Mouse (Mus musculus): ENCODE measurements around the gene Ppp1r12a. TPM values are rescaled to one million over a fixed set of nuclear protein-coding genes. Genes with fewer than 3 reads are reported as not detected.

Ppp1r12a gene
- total RNA-seq, 2 experiments from 2014 or later = 134 to 136 TPM

DNA sequence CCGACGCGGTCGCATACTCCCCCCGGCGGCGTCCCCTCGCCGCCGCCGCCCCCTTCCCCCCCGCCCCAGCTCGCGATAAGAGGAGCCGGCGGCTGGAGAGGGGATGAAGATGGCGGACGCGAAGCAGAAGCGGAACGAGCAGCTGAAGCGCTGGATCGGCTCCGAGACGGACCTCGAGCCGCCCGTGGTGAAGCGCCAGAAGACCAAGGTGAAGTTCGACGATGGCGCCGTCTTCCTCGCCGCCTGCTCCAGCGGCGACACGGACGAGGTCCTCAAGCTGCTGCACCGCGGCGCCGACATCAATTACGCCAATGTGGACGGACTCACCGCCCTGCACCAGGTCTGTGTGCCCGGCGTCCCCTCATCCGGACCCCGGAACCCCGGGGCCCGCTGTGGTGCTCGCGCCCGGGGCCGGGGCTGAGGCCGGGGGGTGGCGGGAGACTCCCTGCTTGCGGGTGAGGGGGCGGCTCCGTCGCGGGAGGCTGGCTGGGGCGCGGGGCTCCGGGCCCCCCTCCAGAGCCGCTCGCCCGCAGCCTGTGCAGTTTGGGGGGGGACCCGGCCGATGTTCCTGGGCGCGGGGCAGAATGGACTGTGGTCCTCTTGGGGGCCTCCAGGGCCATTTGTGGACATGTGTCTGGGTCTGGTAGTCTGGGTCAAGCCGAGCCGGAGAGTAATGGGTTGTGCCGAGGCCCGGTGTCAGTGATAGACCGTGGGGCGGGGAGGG, 466 bp downstream of the Ppp1r12a start:
- DNase-seq = peak in 1 of 2 experiments; percentile 59

DNA sequence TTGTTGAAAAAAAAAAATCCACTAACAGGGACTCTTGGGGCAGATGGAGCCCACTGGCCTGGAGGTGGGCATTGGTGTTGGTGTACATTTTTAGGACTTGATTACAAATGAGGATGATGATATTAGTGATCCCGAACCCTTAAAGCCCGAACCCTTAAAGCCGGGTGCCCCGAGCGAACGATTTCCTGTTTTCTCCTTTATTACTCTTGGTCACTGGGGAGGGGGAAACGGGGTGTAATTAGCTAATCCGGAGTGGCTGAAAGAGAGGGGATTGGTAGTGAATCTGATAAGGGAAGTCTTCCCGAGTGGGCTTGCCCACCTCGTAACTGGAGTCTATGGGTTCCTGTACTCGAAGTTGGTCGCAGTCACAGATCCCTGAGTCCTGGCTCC, 1.0 kb downstream of the Ppp1r12a start:
- DNase-seq = peak in 1 of 2 experiments; percentile 7

DNA sequence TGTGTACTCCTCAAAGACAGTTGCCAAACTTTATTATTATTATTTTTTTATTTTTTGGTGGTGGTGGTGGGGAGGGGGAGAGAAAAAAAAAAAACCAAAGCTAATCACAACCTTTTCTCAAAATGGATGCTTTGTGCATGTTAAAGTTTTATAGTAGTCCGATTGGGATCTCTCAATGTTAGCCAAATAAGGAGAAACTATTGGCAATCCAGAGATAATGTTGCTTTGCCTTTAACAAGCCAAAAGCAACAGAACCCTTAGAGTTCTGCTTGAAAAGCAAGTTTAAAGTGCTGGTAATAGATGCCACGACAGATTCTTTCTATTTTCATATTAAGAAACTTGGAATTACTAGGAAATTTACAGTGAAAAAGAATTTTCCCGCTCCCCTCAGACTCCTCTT, 1.5 kb downstream of the Ppp1r12a start:
- DNase-seq = no peak

DNA sequence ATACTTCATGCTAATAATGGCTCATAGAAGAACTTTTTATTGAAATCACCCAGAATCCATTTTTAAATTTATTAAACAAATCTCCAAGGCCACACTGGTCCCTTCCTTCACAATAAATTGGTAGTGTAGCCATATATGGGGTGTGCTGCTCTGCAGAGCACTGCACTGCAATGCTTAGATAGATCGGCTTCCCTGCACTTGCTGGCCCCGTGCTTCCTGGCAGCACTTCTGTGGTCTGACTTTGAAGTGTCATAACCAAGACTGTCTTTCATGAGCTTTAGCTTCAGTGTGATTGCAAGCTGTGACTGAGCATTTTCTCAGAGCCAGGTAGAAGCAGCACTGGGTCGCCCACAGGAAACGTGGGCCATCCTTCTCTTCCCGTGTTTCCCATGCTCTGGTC, 5.8 kb downstream of the Ppp1r12a start:
- no peak for DNase-seq

DNA sequence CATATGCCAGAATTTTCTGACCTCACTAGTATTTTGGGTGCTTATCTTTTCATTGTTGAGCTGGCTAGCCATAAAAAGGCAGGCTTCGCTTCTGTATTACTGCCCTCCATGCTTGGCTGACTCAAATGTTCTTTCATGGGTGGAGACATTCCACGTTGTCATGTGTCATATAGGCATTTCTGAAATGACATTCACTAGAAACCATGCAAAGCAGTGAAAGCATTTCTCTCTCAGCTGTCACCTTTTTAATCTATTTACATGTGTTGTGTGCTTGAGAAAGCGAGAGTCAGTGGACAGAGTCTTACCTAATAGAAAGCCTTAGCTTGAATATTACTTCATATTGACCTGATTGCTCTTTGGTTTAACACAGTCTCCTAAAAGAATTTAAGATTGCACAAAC, 8.8 kb downstream of the Ppp1r12a start:
- DNase-seq = no peak

DNA sequence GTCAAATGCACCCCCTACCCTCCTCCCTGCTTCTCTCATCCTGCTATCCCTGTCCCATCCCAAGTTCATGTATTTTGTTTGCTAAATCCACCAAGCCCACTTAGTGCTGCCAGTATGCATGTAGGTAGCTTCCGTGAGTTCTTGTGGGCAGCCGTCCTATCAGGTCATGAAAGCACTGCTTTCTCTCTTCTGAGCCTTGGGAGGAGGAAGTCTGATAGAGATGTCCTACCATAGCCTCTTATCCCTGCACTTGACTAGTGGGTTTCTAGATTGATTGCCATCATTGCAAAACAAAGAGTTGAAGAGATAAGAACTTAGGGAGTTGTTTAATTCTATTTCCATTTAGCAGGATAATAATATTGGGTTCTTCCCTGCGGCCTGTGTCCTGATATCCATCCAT, 9.6 kb downstream of the Ppp1r12a start:
- DNase-seq = no peak

DNA sequence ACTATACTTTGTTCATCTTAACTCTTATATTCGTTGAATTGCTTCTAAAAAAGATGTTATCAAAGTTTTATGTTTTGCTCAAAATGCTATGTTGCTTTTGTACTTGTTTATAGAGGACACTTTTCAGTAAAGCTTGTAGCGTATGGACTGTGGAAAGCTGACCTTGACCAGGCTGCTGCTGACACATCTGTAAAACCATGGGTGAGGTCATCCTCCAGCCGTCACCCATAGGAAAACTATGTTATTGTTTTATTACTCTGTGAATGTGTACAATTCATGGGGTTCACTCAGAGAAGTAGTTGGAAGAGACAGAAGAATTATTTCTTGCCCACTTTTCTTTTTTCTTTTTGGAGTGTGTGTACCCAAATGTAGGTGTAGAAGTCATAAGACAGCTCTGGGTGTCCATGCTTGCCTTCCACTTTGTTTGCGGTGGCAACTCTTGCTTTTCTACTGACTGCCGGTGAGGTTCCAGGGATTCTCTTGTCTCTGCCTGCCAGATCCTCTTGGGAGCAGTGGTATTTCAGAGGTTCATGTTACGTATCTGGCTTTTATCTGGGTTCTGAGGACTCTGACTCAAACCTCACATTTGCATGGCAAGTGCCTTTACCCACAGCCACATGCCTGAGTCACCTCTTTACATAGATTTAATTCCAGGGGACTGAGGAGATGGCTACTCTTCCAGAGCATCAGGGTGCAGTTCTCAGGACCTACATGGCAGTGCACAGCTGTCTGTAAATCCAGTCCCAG, 11.0 kb downstream of the Ppp1r12a start:
- no peak for DNase-seq

DNA sequence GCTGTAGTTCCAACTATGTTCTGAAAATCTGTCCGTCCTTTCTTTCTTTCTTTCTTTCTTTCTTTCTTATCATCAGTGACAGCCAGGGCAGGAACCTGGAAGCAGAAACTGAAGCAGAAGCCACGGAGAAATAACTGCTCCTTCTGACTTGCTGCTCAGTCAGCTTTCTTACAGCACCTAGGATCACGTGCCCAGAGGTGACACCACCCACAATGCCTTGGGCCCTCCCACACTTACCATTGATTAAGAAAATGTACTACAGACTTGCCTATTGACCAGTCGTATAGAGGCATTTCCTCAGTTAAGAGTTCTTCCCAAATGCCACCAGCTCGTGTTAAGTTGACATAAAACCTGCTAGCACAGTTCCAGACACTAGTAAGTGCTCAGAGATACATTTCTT, 12.1 kb downstream of the Ppp1r12a start:
- no peak for DNase-seq

DNA sequence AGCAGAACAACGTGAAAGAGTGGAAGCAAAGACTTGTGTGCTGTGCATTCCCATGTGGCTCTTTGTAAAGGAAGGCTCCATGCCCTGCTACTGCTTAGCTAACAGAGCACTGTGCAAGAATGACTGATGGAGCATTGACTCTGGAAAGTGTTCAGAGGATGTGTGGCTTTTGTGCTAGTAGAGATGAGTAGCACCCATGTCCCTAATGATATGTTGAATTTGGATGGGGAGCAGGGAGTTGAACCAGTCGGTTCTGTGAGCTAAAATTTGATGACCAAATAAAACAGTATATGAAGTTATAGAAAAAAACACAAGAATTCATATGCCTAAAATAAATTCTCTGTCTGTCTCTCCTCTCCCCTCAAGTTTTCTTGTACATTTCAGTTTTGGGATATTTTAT, 13.9 kb downstream of the Ppp1r12a start:
- no peak for DNase-seq

DNA sequence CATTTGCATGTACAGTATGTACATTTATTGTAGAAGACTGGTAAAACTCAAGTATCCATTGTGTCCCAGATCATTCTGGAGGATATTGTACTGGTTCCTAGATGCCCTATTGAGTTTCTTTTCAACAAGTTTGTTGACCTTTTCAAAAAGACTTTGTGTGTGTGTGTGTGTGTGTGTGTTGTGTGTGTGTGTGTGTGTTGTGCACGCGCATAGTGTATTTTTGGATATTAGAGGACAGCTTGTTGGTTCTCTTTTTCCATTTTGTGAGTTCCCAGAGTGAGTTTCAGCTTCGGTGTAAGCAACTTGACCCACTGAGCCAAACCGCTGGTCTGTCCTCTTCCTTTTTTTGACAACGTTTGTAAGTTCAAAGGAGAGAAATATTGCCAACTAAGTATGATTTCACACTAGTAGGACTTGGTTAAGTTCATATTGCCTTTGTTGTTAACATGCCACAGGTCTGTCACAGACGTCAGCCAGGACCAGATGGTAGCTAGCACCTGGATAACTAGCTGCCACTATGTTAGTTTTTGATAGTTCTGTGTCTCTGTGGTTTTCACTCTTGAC, 16.4 kb downstream of the Ppp1r12a start:
- DNase-seq = no peak

DNA sequence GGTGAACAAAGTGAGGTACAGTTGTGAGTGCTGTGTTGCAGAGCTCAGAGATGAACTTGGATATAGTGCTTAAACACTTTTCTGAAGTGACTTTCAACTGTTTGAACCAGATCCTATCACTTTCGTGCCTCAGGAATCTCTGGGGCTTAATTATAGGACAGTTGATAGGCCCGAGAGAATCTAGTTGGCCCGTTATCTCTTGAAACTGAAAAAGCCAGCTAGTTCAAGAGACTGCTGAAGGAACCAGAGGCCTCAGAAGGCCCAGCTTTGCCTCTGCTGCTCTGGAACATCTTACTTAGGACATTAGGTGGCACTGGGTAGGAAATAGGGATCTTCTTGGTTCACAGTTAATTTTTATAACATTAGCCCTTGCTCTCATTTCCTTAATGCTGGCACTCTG, 17.4 kb downstream of the Ppp1r12a start:
- DNase-seq = no peak

DNA sequence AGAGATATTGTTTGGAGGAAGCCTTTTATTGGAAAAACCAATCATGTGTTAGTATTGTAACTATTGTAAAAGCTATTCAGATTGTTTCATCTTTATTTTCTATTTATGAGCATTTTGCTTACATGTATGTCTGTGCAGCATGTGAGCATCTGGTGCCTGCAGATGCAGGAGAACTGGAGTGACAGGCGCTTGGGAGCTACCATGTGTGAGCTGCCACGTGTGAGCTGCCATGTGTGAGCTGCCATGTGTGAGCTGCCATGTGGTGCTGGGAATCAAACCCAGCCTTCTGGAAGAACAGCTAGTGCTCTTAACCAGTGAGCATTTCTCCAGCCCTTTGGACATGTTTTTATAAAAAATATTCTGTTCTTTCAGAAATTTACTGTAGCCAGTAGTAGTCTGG, 18.3 kb downstream of the Ppp1r12a start:
- DNase-seq = no peak

DNA sequence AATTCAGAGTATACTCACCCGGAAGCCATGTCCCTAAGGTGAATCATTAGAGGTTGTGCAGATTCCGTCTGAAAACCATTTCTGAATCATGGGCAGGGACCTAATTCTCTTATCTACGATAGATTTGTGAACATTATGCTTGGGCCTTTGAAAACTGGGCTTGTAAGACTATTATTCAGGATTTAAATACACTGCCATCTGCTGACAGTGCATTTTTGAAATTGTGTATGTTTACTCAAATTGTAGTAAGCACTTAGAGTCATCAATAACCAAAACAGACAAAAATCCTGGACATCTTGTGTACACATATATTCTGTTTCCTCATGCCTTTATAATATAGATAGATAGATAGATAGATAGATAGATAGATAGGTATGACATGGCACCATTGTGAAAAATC, 19.9 kb downstream of the Ppp1r12a start:
- DNase-seq = no peak

DNA sequence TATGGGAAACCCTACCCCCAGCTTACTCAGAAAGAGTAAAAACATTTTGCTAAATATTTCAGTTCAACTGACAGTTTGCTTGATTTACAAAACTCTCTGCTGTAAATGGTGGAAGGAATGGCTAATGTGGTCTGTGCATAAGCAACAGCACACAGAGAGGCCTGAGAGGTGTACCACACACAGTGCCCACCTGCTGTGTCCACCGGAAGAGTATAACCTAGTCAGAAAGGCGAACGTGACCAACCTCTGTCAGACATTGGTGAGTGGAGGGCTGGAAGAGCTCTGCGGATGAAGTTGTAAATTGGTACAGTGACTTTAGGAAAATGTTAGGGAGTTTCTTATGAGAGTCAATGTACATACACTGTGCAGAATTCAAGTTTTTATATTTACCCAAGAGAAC, 20.4 kb downstream of the Ppp1r12a start:
- no peak for DNase-seq

DNA sequence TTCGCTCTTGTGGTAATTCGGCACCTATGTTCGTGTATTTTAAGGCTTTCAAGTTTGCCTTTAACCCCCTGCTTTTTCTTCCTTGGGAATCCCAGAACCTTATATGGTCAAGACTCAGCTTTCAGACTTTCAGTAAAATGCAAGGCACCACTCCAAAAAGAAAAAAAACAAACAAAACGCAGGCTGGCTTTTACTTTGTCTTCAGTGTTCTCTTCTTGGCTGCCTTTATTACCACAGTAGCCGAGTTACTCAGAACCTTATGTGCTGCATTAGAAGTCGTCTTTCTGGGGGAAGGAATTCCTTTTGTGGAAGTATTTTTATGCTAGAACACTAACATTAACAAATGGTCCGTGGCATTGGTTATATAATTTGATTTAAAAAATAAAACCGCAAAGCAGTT, 22.8 kb downstream of the Ppp1r12a start:
- DNase-seq = no peak

DNA sequence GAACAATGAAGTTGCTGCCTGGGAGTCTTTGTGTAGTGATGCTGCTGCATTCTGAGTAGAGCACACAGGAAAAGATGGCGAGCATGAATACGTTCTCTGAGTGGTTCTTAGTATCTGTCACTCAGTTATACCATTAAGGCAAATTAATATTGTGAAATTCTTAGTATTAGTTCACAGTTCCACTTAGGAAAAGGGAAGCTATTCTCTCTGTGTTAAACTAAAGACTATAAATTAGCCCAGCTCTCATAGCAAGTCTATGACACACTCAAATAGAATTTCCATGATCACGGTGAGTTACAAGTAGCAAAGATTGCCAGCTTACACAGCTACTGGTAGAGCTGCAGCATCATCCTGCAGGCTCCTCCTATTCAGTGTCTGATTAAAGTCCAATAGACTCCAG, 23.3 kb downstream of the Ppp1r12a start:
- DNase-seq = no peak

DNA sequence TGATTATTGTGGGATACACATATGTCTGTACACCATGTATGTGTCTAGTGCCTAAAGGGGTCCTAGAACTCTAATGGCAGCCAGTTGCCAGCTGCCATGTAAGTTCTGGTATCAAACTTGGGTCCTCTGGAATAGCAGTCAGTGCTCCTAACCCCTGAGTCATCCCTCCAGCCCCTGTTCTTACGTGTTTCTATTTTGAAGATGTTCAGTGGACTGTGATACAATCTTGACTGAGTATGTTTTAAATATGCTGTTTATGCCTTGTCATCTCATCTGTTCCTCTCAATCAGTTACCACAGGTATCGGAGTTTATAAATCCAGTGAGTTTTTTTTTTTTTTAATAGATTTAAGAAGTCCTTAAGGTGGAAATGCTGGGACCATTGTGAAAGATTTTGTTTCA, 27.3 kb downstream of the Ppp1r12a start:
- no peak for DNase-seq

DNA sequence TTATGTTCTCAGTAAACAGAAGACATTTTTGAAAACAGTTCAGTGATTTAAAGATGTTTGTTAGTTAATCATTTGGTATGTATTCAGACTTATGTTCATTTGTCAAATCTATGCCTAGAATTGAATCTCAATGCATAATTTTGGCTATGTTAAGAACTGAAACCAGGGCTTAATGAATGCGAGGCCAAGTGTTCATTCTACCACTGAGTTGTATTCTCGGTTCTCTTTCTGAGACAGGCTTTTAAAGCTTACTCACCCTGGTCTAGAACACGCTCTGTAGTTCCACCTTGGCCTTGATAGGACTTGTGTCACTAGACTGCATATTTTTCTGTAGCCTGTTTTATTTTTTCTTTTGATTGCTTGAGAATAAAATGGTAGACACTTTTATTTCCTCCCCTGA, 28.0 kb downstream of the Ppp1r12a start:
- no peak for DNase-seq

DNA sequence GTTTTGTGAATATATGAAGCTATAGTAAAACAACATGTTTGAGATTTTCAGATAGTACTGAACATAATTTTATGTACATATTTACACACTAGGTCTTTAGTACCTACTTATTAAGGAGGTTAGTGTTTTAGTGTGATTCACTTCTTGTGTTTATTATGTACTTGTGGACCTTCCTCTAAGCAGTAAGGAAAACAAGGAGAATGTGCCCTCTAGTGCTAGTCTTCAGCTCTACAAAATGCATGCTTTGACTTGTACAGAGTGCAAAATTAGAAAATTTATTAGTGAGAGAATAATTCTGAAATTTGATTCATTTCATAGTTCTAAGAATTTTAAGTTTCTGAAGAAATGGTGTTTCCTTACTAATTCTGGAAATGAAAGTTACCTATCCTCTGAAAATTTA, 28.6 kb downstream of the Ppp1r12a start:
- no peak for DNase-seq

DNA sequence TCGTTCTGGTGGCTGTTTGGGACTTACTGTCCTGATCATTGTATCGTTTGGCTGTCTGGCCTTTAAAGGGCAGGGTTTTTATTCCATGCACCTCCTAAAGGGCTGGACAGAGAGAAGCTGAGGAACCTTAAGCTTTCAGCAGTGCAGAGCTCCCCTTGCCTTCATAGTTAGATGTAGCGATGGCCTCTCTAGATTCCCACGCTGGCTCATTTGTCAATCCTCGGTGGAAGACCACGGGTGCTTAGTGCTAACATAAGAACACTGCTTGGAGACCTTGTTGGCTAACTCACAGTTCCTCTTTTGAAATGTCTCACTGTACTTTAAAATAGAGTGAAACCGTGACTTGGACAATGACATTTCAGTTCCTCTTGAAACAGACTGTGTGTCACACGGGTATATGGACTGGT, 29.4 kb downstream of the Ppp1r12a start:
- no peak for DNase-seq

DNA sequence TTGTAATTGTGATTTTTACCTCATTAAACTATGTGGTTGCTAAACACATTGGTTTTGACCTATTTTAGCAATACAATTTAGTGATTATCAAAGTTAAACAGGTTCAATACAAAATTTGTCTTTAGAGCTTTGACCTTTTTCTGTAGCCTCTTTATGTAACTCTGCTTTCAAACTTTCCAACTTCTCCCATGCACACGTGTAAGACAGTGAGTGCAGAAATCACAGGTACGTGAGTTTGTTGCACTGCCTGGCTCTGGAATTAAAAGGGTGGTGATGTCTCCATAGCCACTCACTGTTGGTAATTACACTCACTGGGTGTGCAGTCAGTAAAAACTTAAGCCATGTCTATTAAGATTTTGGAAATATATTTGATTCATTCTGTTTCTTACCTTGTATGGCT, 30.3 kb downstream of the Ppp1r12a start:
- no peak for DNase-seq

DNA sequence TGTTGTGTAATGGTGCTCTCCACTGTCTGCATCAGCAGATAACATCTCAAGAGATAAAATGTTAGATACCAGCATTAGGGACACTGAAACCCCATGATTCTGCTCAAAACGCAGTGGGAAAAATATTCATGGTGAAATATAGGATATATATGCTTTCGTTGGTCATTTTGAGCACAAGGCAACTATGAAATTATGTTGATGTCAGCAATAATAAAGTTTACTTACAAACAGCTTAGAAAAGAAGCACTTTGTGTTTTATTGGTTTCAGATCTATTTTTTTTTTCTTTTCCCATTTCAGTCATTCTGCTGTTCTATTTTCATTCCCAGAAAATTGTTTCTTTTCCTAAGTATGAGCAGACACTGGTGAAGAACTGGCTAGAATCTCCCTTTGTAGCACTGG, 34.1 kb downstream of the Ppp1r12a start:
- DNase-seq = no peak

DNA sequence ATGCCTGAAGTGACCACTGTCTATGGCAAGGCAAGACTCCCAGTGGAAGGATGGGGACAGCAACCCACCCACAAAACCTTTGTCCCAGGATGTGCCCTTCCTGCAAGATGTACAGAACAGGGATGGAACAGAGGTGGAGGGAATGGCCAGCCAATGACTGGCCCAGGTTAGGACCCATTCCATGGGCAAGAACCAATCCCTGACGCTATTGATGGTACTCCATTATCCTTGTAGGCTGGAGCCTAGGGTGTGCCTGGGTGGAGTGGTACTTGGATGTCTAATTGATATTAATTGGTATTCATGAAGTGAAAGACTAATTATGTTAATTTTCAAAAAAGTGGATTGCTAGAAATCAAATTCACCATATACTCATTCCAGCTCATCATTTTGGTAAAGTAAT, 35.5 kb downstream of the Ppp1r12a start:
- DNase-seq = no peak

DNA sequence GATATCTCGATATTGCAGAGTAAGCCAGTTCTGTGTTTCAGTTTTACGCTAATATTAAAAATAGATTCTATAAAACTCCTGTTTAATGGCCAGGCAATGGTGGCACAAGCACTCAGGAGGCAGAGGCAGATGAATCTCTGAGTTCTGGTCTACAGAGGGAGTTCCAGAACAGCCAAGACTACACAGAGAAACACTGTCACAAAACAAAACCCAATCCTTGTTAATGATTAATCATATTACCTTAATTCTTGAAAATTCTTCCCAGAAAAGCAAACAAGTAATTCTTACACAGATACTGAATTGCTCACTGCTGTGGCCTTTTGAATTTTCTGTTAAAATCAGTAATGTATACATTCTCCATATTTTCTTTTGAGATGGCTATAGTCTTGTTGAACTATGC, 37.0 kb downstream of the Ppp1r12a start:
- DNase-seq = no peak

All from layer of hippocampus, postnatal 36 days (tissue).